Mouse (Mus musculus): Measurements from ENCODE around the gene Dnah17. TPM values are rescaled to one million over a fixed set of nuclear protein-coding genes. Genes with fewer than 3 reads are reported as not detected.

The Dnah17 gene
- total RNA-seq, 1 experiment = 0.40 TPM

- peaks cover 4 to 22% of the 10 kb centered on the region in 2 experiments; a peak in 3 of 4 replicates for H3K4me1 ChIP-seq (ENCODE audit: control insufficient read depth in 2 of 2, insufficient read depth in 2 of 2, low read length in 2 of 2, poor library complexity in 1 of 2)
- H3K9ac ChIP-seq (ENCODE audit: insufficient read depth, low read depth, low read length, poor library complexity, severe bottlenecking) = peak overlapping the region; percentile 51; the same call in 1 of the 2 replicates
- no peaks in the 10 kb centered on the region for H3K36me3 ChIP-seq (ENCODE audit: control insufficient read depth, insufficient read depth, low read length, poor library complexity, severe bottlenecking)
- DNase-seq (ENCODE audit: low read depth, low spot score) = no peak
- H3K4me3 ChIP-seq (ENCODE audit: insufficient read depth in 1 of 2, low read depth in 1 of 2, low read length in 2 of 2, poor library complexity in 1 of 2, severe bottlenecking in 1 of 2) = peak overlapping the region; percentile 48 to 52; a peak in 3 of 4 replicates
- no peak overlapping the region for H3K27ac ChIP-seq (ENCODE audit: insufficient read depth, low read depth, low read length, poor library complexity, severe bottlenecking)
- in situ Hi-C loops (cut with MboI; ENCODE audit: low sequenced_read_pairs in 2 of 2, unreplicated experiment in 2 of 2) = loop anchor here in 1 of 2 experiments (10.0 kb wide), 1 partner anchor 136 kb away; no protein-coding TSS in a partner anchor
- TF ChIP-seq ZC3H11A (IDR thresholded peaks at IDR 0.05; ENCODE audit: borderline replicate concordance, low read depth, low read length) = no peak
- TF ChIP-seq CHD2 (IDR thresholded peaks at IDR 0.05; ENCODE audit: low read depth, low read length) = no peak
- TF ChIP-seq MAFK (IDR thresholded peaks at IDR 0.05; ENCODE audit: insufficient read depth, low read depth, low read length) = no peak
- TF ChIP-seq ZNF384 (IDR thresholded peaks at IDR 0.05; ENCODE audit: low read depth, low read length) = no peak
- no peak for TF ChIP-seq HCFC1 (IDR thresholded peaks at IDR 0.05; ENCODE audit: borderline replicate concordance, insufficient read depth, low read length)
- H3K9me3 ChIP-seq (ENCODE audit: control insufficient read depth, insufficient read depth, low read depth, low read length) = no peaks in the 10 kb centered on the region
Measured at GRCm38 (mm10) chr11:118088896-118089295, 41.5 kb downstream of the Dnah17 start.

- TF ChIP-seq HCFC1 (IDR thresholded peaks at IDR 0.05; ENCODE audit: borderline replicate concordance, insufficient read depth, low read length) (no peak), ZNF384 (IDR thresholded peaks at IDR 0.05; ENCODE audit: low read depth, low read length) (no peak), CHD2 (IDR thresholded peaks at IDR 0.05; ENCODE audit: low read depth, low read length) (no peak), MAFK (IDR thresholded peaks at IDR 0.05; ENCODE audit: insufficient read depth, low read depth, low read length) (no peak), ZC3H11A (IDR thresholded peaks at IDR 0.05; ENCODE audit: borderline replicate concordance, low read depth, low read length) (no peak)
- no peaks in the 10 kb centered on the region for H3K9me3 ChIP-seq (ENCODE audit: control insufficient read depth, insufficient read depth, low read depth, low read length)
- H3K27ac ChIP-seq (ENCODE audit: insufficient read depth, low read depth, low read length, poor library complexity, severe bottlenecking) = no peak overlapping the region
- no peak overlapping the region for H3K4me3 ChIP-seq (ENCODE audit: insufficient read depth in 1 of 2, low read depth in 1 of 2, low read length in 2 of 2, poor library complexity in 1 of 2, severe bottlenecking in 1 of 2)
- no peaks in the 10 kb centered on the region for H3K36me3 ChIP-seq (ENCODE audit: control insufficient read depth, insufficient read depth, low read length, poor library complexity, severe bottlenecking)
- no peak for DNase-seq (ENCODE audit: low read depth, low spot score)
- in situ Hi-C loops (cut with MboI; ENCODE audit: low sequenced_read_pairs in 2 of 2, unreplicated experiment in 2 of 2) = loop anchor here in 1 of 2 experiments (10.0 kb wide), 1 partner anchor 139 kb away; no protein-coding TSS in a partner anchor
- no peak overlapping the region for H3K9ac ChIP-seq (ENCODE audit: insufficient read depth, low read depth, low read length, poor library complexity, severe bottlenecking)
- H3K4me1 ChIP-seq (ENCODE audit: control insufficient read depth in 2 of 2, insufficient read depth in 2 of 2, low read length in 2 of 2, poor library complexity in 1 of 2) = peaks cover 4 to 12% of the 10 kb centered on the region in 2 experiments; a peak in 3 of 4 replicates
Measured at GRCm38 (mm10) chr11:118085961-118086360, 44.5 kb downstream of the Dnah17 start.

- TF ChIP-seq ZNF384 (IDR thresholded peaks at IDR 0.05; ENCODE audit: low read depth, low read length) (no peak), MAFK (IDR thresholded peaks at IDR 0.05; ENCODE audit: insufficient read depth, low read depth, low read length) (no peak), HCFC1 (IDR thresholded peaks at IDR 0.05; ENCODE audit: borderline replicate concordance, insufficient read depth, low read length) (no peak), CHD2 (IDR thresholded peaks at IDR 0.05; ENCODE audit: low read depth, low read length) (no peak), ZC3H11A (IDR thresholded peaks at IDR 0.05; ENCODE audit: borderline replicate concordance, low read depth, low read length) (no peak)
- Histone ChIP-seq H3K36me3 (ENCODE audit: control insufficient read depth, insufficient read depth, low read length, poor library complexity, severe bottlenecking) (no peaks in the 10 kb centered on the region), H3K27ac (ENCODE audit: insufficient read depth, low read depth, low read length, poor library complexity, severe bottlenecking) (no peak overlapping the region), H3K9ac (ENCODE audit: insufficient read depth, low read depth, low read length, poor library complexity, severe bottlenecking) (no peak overlapping the region), H3K4me1 (ENCODE audit: control insufficient read depth in 2 of 2, insufficient read depth in 2 of 2, low read length in 2 of 2, poor library complexity in 1 of 2) (peaks cover 4 to 7% of the 10 kb centered on the region in 2 experiments; a peak in 3 of 4 replicates), H3K9me3 (ENCODE audit: control insufficient read depth, insufficient read depth, low read depth, low read length) (no peaks in the 10 kb centered on the region), H3K4me3 (ENCODE audit: insufficient read depth in 1 of 2, low read depth in 1 of 2, low read length in 2 of 2, poor library complexity in 1 of 2, severe bottlenecking in 1 of 2) (no peak overlapping the region)
- DNase-seq (ENCODE audit: low read depth, low spot score) = no peak
- in situ Hi-C loops (cut with MboI; ENCODE audit: low sequenced_read_pairs in 2 of 2, unreplicated experiment in 2 of 2) = loop anchor here in 1 of 2 experiments (10.0 kb wide), 1 partner anchor 140 kb away; no protein-coding TSS in a partner anchor
Measured at GRCm38 (mm10) chr11:118085176-118085575, 45.3 kb downstream of the Dnah17 start.

- no peak overlapping the region for H3K27ac ChIP-seq (ENCODE audit: insufficient read depth, low read depth, low read length, poor library complexity, severe bottlenecking)
- in situ Hi-C loops (cut with MboI; ENCODE audit: low sequenced_read_pairs in 2 of 2, unreplicated experiment in 2 of 2) = loop anchor here in 1 of 2 experiments (5.0 to 10.0 kb wide), 2 partner anchors 141 to 212 kb away; partner anchors contain the start of gene Tha1
- TF ChIP-seq CHD2 (IDR thresholded peaks at IDR 0.05; ENCODE audit: low read depth, low read length) (no peak), ZNF384 (IDR thresholded peaks at IDR 0.05; ENCODE audit: low read depth, low read length) (no peak), HCFC1 (IDR thresholded peaks at IDR 0.05; ENCODE audit: borderline replicate concordance, insufficient read depth, low read length) (no peak), ZC3H11A (IDR thresholded peaks at IDR 0.05; ENCODE audit: borderline replicate concordance, low read depth, low read length) (no peak), MAFK (IDR thresholded peaks at IDR 0.05; ENCODE audit: insufficient read depth, low read depth, low read length) (no peak)
Measured at GRCm38 (mm10) chr11:118084266-118084665, 46.2 kb downstream of the Dnah17 start.

More at GRCm38 (mm10) chr11:118084266-118084665, 46.2 kb downstream of the Dnah17 start:
- Histone ChIP-seq H3K9ac (ENCODE audit: insufficient read depth, low read depth, low read length, poor library complexity, severe bottlenecking) (no peak overlapping the region), H3K4me3 (ENCODE audit: insufficient read depth in 1 of 2, low read depth in 1 of 2, low read length in 2 of 2, poor library complexity in 1 of 2, severe bottlenecking in 1 of 2) (no peak overlapping the region), H3K36me3 (ENCODE audit: control insufficient read depth, insufficient read depth, low read length, poor library complexity, severe bottlenecking) (no peaks in the 10 kb centered on the region), H3K9me3 (ENCODE audit: control insufficient read depth, insufficient read depth, low read depth, low read length) (no peaks in the 10 kb centered on the region), H3K4me1 (ENCODE audit: control insufficient read depth in 2 of 2, insufficient read depth in 2 of 2, low read length in 2 of 2, poor library complexity in 1 of 2) (peaks cover 4 to 12% of the 10 kb centered on the region in 2 experiments; a peak in 3 of 4 replicates)
- no peak for DNase-seq (ENCODE audit: low read depth, low spot score)

All from ES-E14 (cell line).